Mouse (Mus musculus) limb, embryonic 14.5 days (tissue): ENCODE measurements around the gene Pik3c2b. TPM values are rescaled to one million over a fixed set of nuclear protein-coding genes. Genes with fewer than 3 reads are reported as not detected.

Experiments used
- ATAC-seq: fragments of 200-750 bp; cut with Nextera tagmentation; 2 replicates; pipeline ENCODE4 v1.8.0; 2017; ENCODE audit warnings: low read depth, moderate number of reproducible peaks, moderate TSS enrichment; ENCODE audit not compliant: low FRiP score
- DNase-seq: peaks from one replicate; pipeline ENCODE4 v3.0.0-alpha.2; 2015; ENCODE audit warnings: low spot score
- H3K27ac ChIP-seq: fragments of 300-500 bp; sonication (generic); replicated peaks from 2 replicates; pipeline ENCODE4 v1.5.1; 2014; ENCODE audit warnings: low read depth, mild to moderate bottlenecking, low read length, moderate library complexity, mixed read lengths
- H3K27me3 ChIP-seq: fragments of 300-500 bp; sonication (generic); 2 replicates; pipeline ENCODE4 v1.6.1; 2014; ENCODE audit warnings: low read length, mixed read lengths; ENCODE audit not compliant: control insufficient read depth, insufficient read depth
- H3K36me3 ChIP-seq: fragments of 300-500 bp; sonication (generic); 2 replicates; pipeline ENCODE4 v1.6.1; 2014; ENCODE audit warnings: mild to moderate bottlenecking, low read length, moderate library complexity, mixed read lengths; ENCODE audit not compliant: control insufficient read depth, insufficient read depth
- H3K4me1 ChIP-seq: fragments of 300-500 bp; sonication (generic); 2 replicates; pipeline ENCODE4 v1.6.1; 2014; ENCODE audit warnings: antibody characterized with exemption, low read length, mixed read lengths; ENCODE audit not compliant: control insufficient read depth, insufficient read depth
- H3K4me2 ChIP-seq: fragments of 300-500 bp; sonication (generic); replicated peaks from 2 replicates; pipeline ENCODE4 v1.6.1; 2014; ENCODE audit warnings: low read depth, mild to moderate bottlenecking, low read length, moderate library complexity; ENCODE audit not compliant: severe bottlenecking
- H3K4me3 ChIP-seq: fragments of 300-500 bp; sonication (generic); replicated peaks from 2 replicates; pipeline ENCODE4 v1.5.1; 2014; ENCODE audit warnings: low read length
- H3K9ac ChIP-seq: fragments of 300-500 bp; sonication (generic); 2 replicates; pipeline ENCODE4 v1.6.1; 2014; ENCODE audit warnings: mild to moderate bottlenecking, low read depth, low read length, moderate library complexity; ENCODE audit not compliant: severe bottlenecking
- H3K9me3 ChIP-seq: fragments of 300-500 bp; sonication (generic); 2 replicates; pipeline ENCODE4 v1.6.1; 2016; ENCODE audit warnings: low read length; ENCODE audit not compliant: control insufficient read depth
- POLR2A ChIP-seq: fragments of 200-500 bp; IDR thresholded peaks from 2 replicates; pipeline ENCODE4 v1.8.0; 2012; ENCODE audit warnings: inconsistent platforms, mild to moderate bottlenecking, moderate library complexity, borderline replicate concordance; ENCODE audit not compliant: insufficient read depth, insufficient read length; ENCODE audit errors: extremely low read depth
- WGBS: fragments of 180-500 bp; shearing (Covaris S2); extraction: QIAGEN DNeasy Blood & Tissue Kit; methylation state at CpG from one replicate; pipeline ENCODE4 v1.1.7; 2014; 5-methylcytosine and 5-hydroxymethylcytosine counted together
- polyA plus RNA-seq, 2 experiments: library from polyadenylated mRNA; depleted of rRNA in 1 of 2; stranded (reverse) in 1 of 2; unstranded in 1 of 2; fragments of >200 nt; fragmentation: Nextera tagmentation in 1 of 2; extraction: Ambion mirVana in 1 of 2; gene quantifications; 2 replicates each; pipeline versions ENCODE4 v1.2.1 to v1.2.3; 2012 to 2014

Pik3c2b gene
- polyA plus RNA-seq, 2 experiments = 8.1 to 10.7 TPM

DNA sequence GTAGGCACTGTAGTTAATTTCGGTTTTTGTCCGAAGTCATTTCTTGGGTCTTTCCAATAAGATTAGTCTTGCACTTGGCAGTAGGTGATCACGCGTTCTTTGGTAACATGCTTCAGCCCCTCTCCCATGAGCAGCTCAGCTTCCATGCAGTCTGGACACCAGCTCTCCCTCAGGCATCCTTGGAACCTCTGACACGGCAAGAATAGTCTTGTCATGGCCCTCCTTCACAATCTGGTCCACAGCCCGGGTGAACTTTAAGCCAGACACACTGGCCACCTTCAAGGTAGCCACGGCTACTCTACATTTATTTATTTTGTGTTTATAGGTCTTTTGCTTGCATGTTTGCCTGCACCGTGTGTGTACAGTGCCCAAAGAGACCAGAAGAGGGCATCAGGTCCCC is 102.7 kb downstream of the Pik3c2b start:
- Histone ChIP-seq H3K4me2 (no peak overlapping the region), H3K27ac (no peak overlapping the region), H3K4me1 (no peaks in the 10 kb centered on the region), H3K27me3 (no peaks in the 10 kb centered on the region), H3K9ac (no peak overlapping the region), H3K9me3 (0 out of 2 replicates have a peak, but pooled peaks cover 3% of the 10 kb centered on the region), H3K4me3 (no peak overlapping the region), H3K36me3 (no peaks in the 10 kb centered on the region)
- 92% methylated on average over 8 of the region's 8 CpGs for WGBS
- no peak for TF ChIP-seq POLR2A
- ATAC-seq = no peak
- no peak for DNase-seq

DNA sequence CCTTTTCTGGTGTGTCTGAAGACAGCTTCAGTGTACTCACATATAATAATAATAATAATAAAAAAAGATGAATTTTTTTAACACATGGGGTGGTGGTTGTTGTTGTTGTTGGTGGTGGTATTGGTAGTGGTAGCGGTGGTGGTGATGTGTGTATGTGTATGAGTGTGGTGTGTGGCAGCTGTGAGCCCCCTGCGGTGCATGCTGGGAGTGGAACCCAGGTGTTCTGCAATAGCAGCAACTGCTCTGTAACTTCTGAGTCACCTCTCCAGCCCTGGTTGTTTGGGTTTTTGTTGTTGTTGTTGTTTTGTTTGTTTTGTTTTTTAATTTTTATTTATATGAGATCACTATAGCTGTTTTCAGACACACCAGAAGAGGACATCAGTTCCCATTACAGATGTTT is 105.1 kb downstream of the Pik3c2b start:
- DNase-seq (no peak), ATAC-seq (no peak)
- Histone ChIP-seq H3K4me3 (no peak overlapping the region), H3K9me3 (0 out of 2 replicates have a peak, but pooled peaks cover 3% of the 10 kb centered on the region), H3K27me3 (no peaks in the 10 kb centered on the region), H3K4me2 (no peak overlapping the region), H3K27ac (no peak overlapping the region), H3K9ac (no peak overlapping the region), H3K4me1 (no peaks in the 10 kb centered on the region), H3K36me3 (no peaks in the 10 kb centered on the region)
- 91% methylated on average over 2 of the region's 2 CpGs for WGBS
- TF ChIP-seq POLR2A = no peak

DNA sequence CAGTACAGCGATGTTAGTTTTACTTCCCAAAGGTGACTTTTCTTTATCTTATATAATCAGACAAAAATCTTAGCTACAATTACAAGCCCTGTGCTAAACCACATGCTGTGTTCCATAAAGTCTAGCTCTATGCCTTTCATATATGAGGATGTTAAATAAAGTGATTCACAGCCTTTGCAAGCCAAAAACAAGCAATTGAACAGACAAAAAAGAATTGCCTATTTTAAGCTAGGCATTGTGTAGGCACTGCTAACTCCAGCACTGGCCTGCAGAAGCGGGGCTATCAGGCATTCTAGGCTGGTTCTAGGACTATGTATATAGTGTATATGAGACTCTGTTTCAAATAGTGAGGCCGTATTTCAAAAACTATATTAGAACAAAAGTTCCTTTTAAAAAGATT is 106.7 kb downstream of the Pik3c2b start:
- WGBS = 82% methylated on average over 3 of the region's 3 CpGs
- Histone ChIP-seq H3K36me3 (no peaks in the 10 kb centered on the region), H3K27me3 (no peaks in the 10 kb centered on the region), H3K4me1 (no peaks in the 10 kb centered on the region), H3K27ac (no peak overlapping the region), H3K9me3 (0 out of 2 replicates have a peak, but pooled peaks cover 3% of the 10 kb centered on the region), H3K4me2 (no peak overlapping the region), H3K9ac (no peak overlapping the region), H3K4me3 (no peak overlapping the region)
- no peak for DNase-seq
- TF ChIP-seq POLR2A = no peak
- no peak for ATAC-seq

DNA sequence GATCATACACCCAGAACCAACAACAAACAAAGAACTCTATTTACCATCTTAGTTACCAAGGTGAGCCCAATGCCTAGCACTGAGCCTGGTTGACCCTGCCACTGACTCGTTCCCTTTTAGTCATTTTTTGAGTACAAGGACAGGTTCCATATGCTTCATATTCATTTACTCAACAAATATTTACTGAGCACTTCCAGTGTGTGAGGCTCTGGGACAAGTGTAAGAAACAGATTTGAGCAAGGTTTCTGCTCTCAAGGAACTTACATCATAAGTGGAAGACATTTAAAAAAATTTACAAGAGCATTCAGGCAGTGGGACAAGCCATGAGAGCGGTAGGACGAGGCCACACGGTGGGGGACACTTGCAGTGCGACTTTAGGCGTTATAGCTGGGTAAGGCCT is 109.8 kb downstream of the Pik3c2b start:
- no peak overlapping the region for H3K9ac ChIP-seq
- ATAC-seq (no peak), DNase-seq (no peak)
- no peak overlapping the region for H3K27ac ChIP-seq
- H3K4me1 ChIP-seq = 0 out of 2 replicates have a peak, but pooled peaks cover 5% of the 10 kb centered on the region
- no peaks in the 10 kb centered on the region for H3K9me3 ChIP-seq
- no peaks in the 10 kb centered on the region for H3K27me3 ChIP-seq
- 80% methylated on average over 6 of the region's 6 CpGs for WGBS
- H3K36me3 ChIP-seq = no peaks in the 10 kb centered on the region
- H3K4me3 ChIP-seq = no peak overlapping the region
- H3K4me2 ChIP-seq = no peak overlapping the region
- TF ChIP-seq POLR2A = no peak

Other genes with a start within 250 kb of the Pik3c2b start
- gene Lrrn2, start 165.4 kb upstream of the Pik3c2b start, polyA plus RNA-seq (2012; rRNA removed) = 7.0 and 9.4 TPM in 2 replicates
- 5.6 and 6.5 TPM in 2 replicates for gene Lrrn2, start 165.4 kb upstream of the Pik3c2b start, polyA plus RNA-seq (2014; fragmentation: Nextera tagmentation; extraction: Ambion mirVana)
- 132 and 144 TPM in 2 replicates for gene Mdm4, start 15.1 kb upstream of the Pik3c2b start, polyA plus RNA-seq (2012; rRNA removed)
- 45.6 and 50.2 TPM in 2 replicates for gene Mdm4, start 15.1 kb upstream of the Pik3c2b start, polyA plus RNA-seq (2014; fragmentation: Nextera tagmentation; extraction: Ambion mirVana)
- 29.9 and 31.0 TPM in 2 replicates for gene Ppp1r15b, start 85.5 kb downstream of the Pik3c2b start, polyA plus RNA-seq (2012; rRNA removed)
- gene Ppp1r15b, start 85.5 kb downstream of the Pik3c2b start, polyA plus RNA-seq (2014; fragmentation: Nextera tagmentation; extraction: Ambion mirVana) = 38.5 and 40.0 TPM in 2 replicates
- 6.6 and 6.9 TPM in 2 replicates for gene Plekha6, start 118.5 kb downstream of the Pik3c2b start, polyA plus RNA-seq (2012; rRNA removed)
- gene Plekha6, start 118.5 kb downstream of the Pik3c2b start, polyA plus RNA-seq (2014; fragmentation: Nextera tagmentation; extraction: Ambion mirVana) = 4.0 and 4.2 TPM in 2 replicates